Mouse (Mus musculus) bone marrow, adult 2 months (tissue): Measurements from ENCODE around the gene Apc2.

Source experiments
- CTCF ChIP-seq: fragments of 200-500 bp; IDR thresholded peaks from 2 replicates; pipeline ENCODE4 v1.5.1; 2011; ENCODE audit warnings: low read length, control low read depth; ENCODE audit not compliant: control insufficient read depth, insufficient read depth
- POLR2A ChIP-seq: fragments of 200-500 bp; IDR thresholded peaks from 2 replicates; pipeline ENCODE4 v1.6.1; 2011; ENCODE audit warnings: low read depth, mild to moderate bottlenecking, control low read depth, low read length, borderline replicate concordance; ENCODE audit not compliant: control insufficient read depth

GRCm38 (mm10) chr10:80356001-80356682 is 60.4 kb downstream of the Apc2 start, which contains the start of gene Plk5:
- no peak for TF ChIP-seq CTCF
- TF ChIP-seq POLR2A, result no peak
